ENCODE assay signal across 10 mouse cellular contexts in genomic region chr3:124587534-124587933, GRCm38 (mm10). TPM values are rescaled to one million over a fixed set of nuclear protein-coding genes. Genes with fewer than 3 reads are reported as not detected.
A peak's percentile ranks its signal among the peaks of the same experiment; 100 is the strongest.
DNase-seq lines count a peak whose midpoint lies in the region; ATAC-seq and TF ChIP-seq lines count a peak whose summit lies in the region.
"Had no signal": no experiment of that assay in that cellular context is flagged by ENCODE, and none has a peak within 500 bp of the region (broad histone marks: within the 10 kb centered on the region; RNA-seq: fewer than 3 reads in every experiment).

No protein-coding gene starts in this region.

- H3K4me3 ChIP-seq in forebrain, embryonic 11.5 days (ENCODE audit: low read depth, low read length): no peak overlapping the region
- H3K4me3 ChIP-seq in forebrain, embryonic 10.5 days: no peak overlapping the region
- no peak overlapping the region for H3K4me3 ChIP-seq in lung, adult 2 months (replicated peaks; ENCODE audit: extremely low read depth, low read depth, low read length)
- H3K4me3 ChIP-seq: neural tube, embryonic 13.5 days had no signal

- no peak for TF ChIP-seq POLR2A in lung, adult 2 months (IDR thresholded peaks at IDR 0.05; ENCODE audit: borderline replicate concordance, extremely low read depth, low read depth, low read length)

- no peak overlapping the region for H3K4me2 ChIP-seq in forebrain, embryonic 11.5 days (ENCODE audit: low read depth, low read length, severe bottlenecking)
- H3K4me2 ChIP-seq: neural tube, embryonic 13.5 days had no signal

- no peaks in the 10 kb centered on the region for H3K36me3 ChIP-seq in forebrain, embryonic 11.5 days (ENCODE audit: control insufficient read depth, insufficient read depth, low read length)
- H3K36me3 ChIP-seq in forebrain, embryonic 10.5 days (replicated peaks): no peaks in the 10 kb centered on the region
- H3K36me3 ChIP-seq: neural tube, embryonic 13.5 days had no signal

- no peak overlapping the region for H3K27ac ChIP-seq in forebrain, embryonic 11.5 days (ENCODE audit: low read depth, low read length)
- no peak overlapping the region for H3K27ac ChIP-seq in forebrain, embryonic 10.5 days
- H3K27ac ChIP-seq: neural tube, embryonic 13.5 days had no signal

- no peaks in the 10 kb centered on the region for H3K4me1 ChIP-seq in forebrain, embryonic 11.5 days (replicated peaks; ENCODE audit: control insufficient read depth, insufficient read depth, low read length)
- no peaks in the 10 kb centered on the region for H3K4me1 ChIP-seq in forebrain, embryonic 10.5 days
- H3K4me1 ChIP-seq in lung, adult 2 months (ENCODE audit: control insufficient read depth, insufficient read depth, low read length): no peaks in the 10 kb centered on the region
- H3K4me1 ChIP-seq: neural tube, embryonic 13.5 days had no signal

- DNase-seq in forebrain, embryonic 11.5 days (ENCODE audit: low spot score): no peak
- DNase-seq in forebrain, embryonic 10.5 days (ENCODE audit: extremely low spot score, low spot score): no peak
- DNase-seq in lung, adult 2 months: no peak
- DNase-seq in lung, postnatal 25 days (ENCODE audit: low spot score): no peak
- DNase-seq in embryo, embryonic 9.5 days (ENCODE audit: extremely low spot score): peak; percentile 10
- peak; percentile 76 for DNase-seq in retina, embryonic 14.5 days (ENCODE audit: low spot score)
- no peak for DNase-seq in ovary, postnatal 14 days (ENCODE audit: low spot score)
- DNase-seq in thymus, postnatal 4 days: no peak

- no peak overlapping the region for H3K9ac ChIP-seq in forebrain, embryonic 11.5 days (ENCODE audit: low read length)
- H3K9ac ChIP-seq: neural tube, embryonic 13.5 days had no signal

- no peaks in the 10 kb centered on the region for H3K27me3 ChIP-seq in forebrain, embryonic 11.5 days (ENCODE audit: control insufficient read depth, insufficient read depth, low read length)
- H3K27me3 ChIP-seq in forebrain, embryonic 10.5 days (ENCODE audit: poor library complexity, severe bottlenecking): no peaks in the 10 kb centered on the region
- H3K27me3 ChIP-seq: neural tube, embryonic 13.5 days had no signal

- ATAC-seq in forebrain, embryonic 11.5 days (replicated peaks; ENCODE audit: low FRiP score): peak; percentile 21; the same call in 1 of the 2 replicates
- ATAC-seq: CD4-positive, CD25-positive, alpha-beta regulatory T cell, adult 4 months had no signal

- 22% methylated on average over 3 of the region's 3 CpGs for WGBS in forebrain, embryonic 11.5 days
- 24% methylated on average over 3 of the region's 3 CpGs for WGBS in forebrain, embryonic 10.5 days
- WGBS in lung, adult 2 months: 3% methylated on average over 3 of the region's 3 CpGs

- 0 out of 2 replicates have a peak, but pooled peaks have one; percentile 2 for TF ChIP-seq CTCF in lung, adult 2 months (IDR thresholded peaks at IDR 0.05; ENCODE audit: insufficient read depth, low read length)

- no peaks in the 10 kb centered on the region for H3K9me3 ChIP-seq in forebrain, embryonic 11.5 days (ENCODE audit: control insufficient read depth, low read length)
- no peaks in the 10 kb centered on the region for H3K9me3 ChIP-seq in forebrain, embryonic 10.5 days
- H3K9me3 ChIP-seq: neural tube, embryonic 13.5 days had no signal

RNA-seq across cellular contexts. Expression of gene 1700003H04Rik, which starts 6.6 kb away (rescaled TPM):
- polyA plus RNA-seq in forebrain, embryonic 11.5 days (2014; fragmentation: Nextera tagmentation; extraction: Ambion mirVana): not detected in 2 replicates
- not detected in 2 replicates for polyA plus RNA-seq in forebrain, embryonic 10.5 days (2016; fragmentation: Nextera tagmentation; extraction: Ambion mirVana)
- polyA plus RNA-seq in lung, adult 2 months (2012; rRNA removed): not detected in 2 replicates
- polyA plus RNA-seq: CD4-positive, CD25-positive, alpha-beta regulatory T cell, adult 4 months; neural tube, embryonic 13.5 days had no signal

Comparison
In these comparisons a context has a peak if more than half of its experiments do, and no peak if none do; other contexts are left out.
1. DNase-seq: peak in embryo, embryonic 9.5 days (single experiment) and retina, embryonic 14.5 days (single experiment); none in forebrain, embryonic 11.5 days (single experiment), forebrain, embryonic 10.5 days (single experiment), lung, adult 2 months (single experiment), lung, postnatal 25 days (single experiment), ovary, postnatal 14 days (single experiment) and thymus, postnatal 4 days (single experiment).